Mouse (Mus musculus) midbrain, embryonic 10.5 days (tissue): Measurements from ENCODE around the gene Rfc4. TPM values are rescaled to one million over a fixed set of nuclear protein-coding genes. Genes with fewer than 3 reads are reported as not detected.

Experiments used
- DNase-seq: peaks from one replicate; pipeline ENCODE4 v3.0.0-alpha.2; 2017; ENCODE audit warnings: low spot score
- H3K27ac ChIP-seq: fragments of 300-500 bp; sonication (generic); replicated peaks from 2 replicates; pipeline ENCODE4 v1.5.1; 2016; ENCODE audit warnings: mild to moderate bottlenecking
- H3K27me3 ChIP-seq: fragments of 300-500 bp; sonication (generic); 2 replicates; pipeline ENCODE4 v1.6.1; 2016; ENCODE audit warnings: low read depth, mild to moderate bottlenecking; ENCODE audit not compliant: poor library complexity, severe bottlenecking
- H3K36me3 ChIP-seq: fragments of 300-500 bp; sonication (generic); 2 replicates; pipeline ENCODE4 v1.6.1; 2016; ENCODE audit warnings: mild to moderate bottlenecking, moderate library complexity
- H3K4me1 ChIP-seq: fragments of 300-500 bp; sonication (generic); 2 replicates; pipeline ENCODE4 v1.6.1; 2016
- H3K4me3 ChIP-seq: fragments of 300-500 bp; sonication (generic); 2 replicates; pipeline ENCODE4 v1.5.1; 2016; ENCODE audit warnings: mild to moderate bottlenecking, moderate library complexity
- H3K9me3 ChIP-seq: fragments of 300-500 bp; sonication (generic); replicated peaks from 2 replicates; pipeline ENCODE4 v1.6.1; 2016; ENCODE audit warnings: mild to moderate bottlenecking
- WGBS: fragments of 180-500 bp; shearing (Covaris S2); methylation state at CpG from one replicate; pipeline ENCODE4 v1.1.7; 2016; 5-methylcytosine and 5-hydroxymethylcytosine counted together
- polyA plus RNA-seq: library from polyadenylated mRNA; unstranded; fragments of >200 nt; fragmentation: Nextera tagmentation; extraction: Ambion mirVana; gene quantifications from 2 replicates; pipeline ENCODE4 v1.2.1, GENCODE M21; 2016

Rfc4 gene
- polyA plus RNA-seq, 1 experiment from 2014 or later: 272 TPM

GRCm38 (mm10) chr16:23157013-23157412 lies 29.5 kb upstream of the Rfc4 start:
- no peaks in the 10 kb centered on the region for H3K27me3 ChIP-seq
- 94% methylated on average over 13 of the region's 13 CpGs for WGBS
- H3K4me1 ChIP-seq: peaks cover 3% of the 10 kb centered on the region; the same call in 1 of the 2 replicates
- H3K27ac ChIP-seq: no peak overlapping the region
- no peak for DNase-seq
- no peaks in the 10 kb centered on the region for H3K9me3 ChIP-seq
- H3K36me3 ChIP-seq: no peaks in the 10 kb centered on the region
- no peak overlapping the region for H3K4me3 ChIP-seq

- H3K27me3 ChIP-seq: no peaks in the 10 kb centered on the region
- H3K4me1 ChIP-seq: peaks cover 3% of the 10 kb centered on the region; the same call in 1 of the 2 replicates
- 86% methylated on average over 5 of the region's 5 CpGs for WGBS
- DNase-seq: no peak
- H3K4me3 ChIP-seq: no peak overlapping the region
- no peaks in the 10 kb centered on the region for H3K9me3 ChIP-seq
- H3K27ac ChIP-seq: no peak overlapping the region
- H3K36me3 ChIP-seq: no peaks in the 10 kb centered on the region
These were observed 26.7 kb upstream of the Rfc4 start for GRCm38 (mm10) chr16:23154261-23154660.

- H3K4me1 ChIP-seq: no peaks in the 10 kb centered on the region
These were observed 23.9 kb upstream of the Rfc4 start for GRCm38 (mm10) chr16:23151423-23151822.

GRCm38 (mm10) chr16:23149396-23149795 lies 21.9 kb upstream of the Rfc4 start:
- no peaks in the 10 kb centered on the region for H3K9me3 ChIP-seq
- WGBS: 84% methylated on average over 8 of the region's 8 CpGs
- no peak overlapping the region for H3K4me3 ChIP-seq
- DNase-seq: no peak
- no peaks in the 10 kb centered on the region for H3K27me3 ChIP-seq
- H3K27ac ChIP-seq: no peak overlapping the region
- H3K36me3 ChIP-seq: no peaks in the 10 kb centered on the region
- H3K4me1 ChIP-seq: no peaks in the 10 kb centered on the region

More at GRCm38 (mm10) chr16:23151423-23151822, 23.9 kb upstream of the Rfc4 start:
- Histone ChIP-seq H3K27ac (no peak overlapping the region), H3K9me3 (no peaks in the 10 kb centered on the region), H3K4me3 (no peak overlapping the region), H3K27me3 (no peaks in the 10 kb centered on the region), H3K36me3 (no peaks in the 10 kb centered on the region)
- no peak for DNase-seq
- 34% methylated on average over 2 of the region's 2 CpGs for WGBS

GRCm38 (mm10) chr16:23148936-23149335 lies 21.4 kb upstream of the Rfc4 start:
- Histone ChIP-seq H3K27ac (no peak overlapping the region), H3K36me3 (no peaks in the 10 kb centered on the region), H3K4me3 (no peak overlapping the region), H3K9me3 (no peaks in the 10 kb centered on the region), H3K4me1 (no peaks in the 10 kb centered on the region), H3K27me3 (no peaks in the 10 kb centered on the region)
- no peak for DNase-seq
- WGBS: 68% methylated on average over 2 of the region's 2 CpGs

GRCm38 (mm10) chr16:23146280-23146679 lies 18.7 kb upstream of the Rfc4 start, which contains the start of gene Adipoq:
Adipoq (plus strand) TSS chr16:23146536.
- no peak for DNase-seq
- 88% methylated on average over 3 of the region's 3 CpGs for WGBS
- no peaks in the 10 kb centered on the region for H3K36me3 ChIP-seq
- H3K27me3 ChIP-seq: no peaks in the 10 kb centered on the region
- no peaks in the 10 kb centered on the region for H3K9me3 ChIP-seq
- no peaks in the 10 kb centered on the region for H3K4me1 ChIP-seq
- no peak within 1 kb of the TSS for H3K4me3 ChIP-seq
- no peak within 1 kb of the TSS for H3K27ac ChIP-seq

GRCm38 (mm10) chr16:23145211-23145610 lies 17.7 kb upstream of the Rfc4 start:
- 83% methylated on average over 5 of the region's 5 CpGs for WGBS
- H3K27ac ChIP-seq: no peak overlapping the region
- H3K36me3 ChIP-seq: no peaks in the 10 kb centered on the region
- no peak for DNase-seq
- no peaks in the 10 kb centered on the region for H3K27me3 ChIP-seq
- H3K9me3 ChIP-seq: no peaks in the 10 kb centered on the region
- no peak overlapping the region for H3K4me3 ChIP-seq
- H3K4me1 ChIP-seq: no peaks in the 10 kb centered on the region

- DNase-seq: no peak
- H3K27ac ChIP-seq: no peak overlapping the region
- H3K4me1 ChIP-seq: no peaks in the 10 kb centered on the region
- no peaks in the 10 kb centered on the region for H3K9me3 ChIP-seq
- WGBS: 87% methylated on average over 7 of the region's 7 CpGs
- no peaks in the 10 kb centered on the region for H3K36me3 ChIP-seq
- H3K4me3 ChIP-seq: no peak overlapping the region
- H3K27me3 ChIP-seq: no peaks in the 10 kb centered on the region
These were observed 16.8 kb upstream of the Rfc4 start for GRCm38 (mm10) chr16:23144326-23144725.

GRCm38 (mm10) chr16:23140911-23141310 lies 13.4 kb upstream of the Rfc4 start:
- H3K9me3 ChIP-seq: no peaks in the 10 kb centered on the region
- 90% methylated on average over 3 of the region's 3 CpGs for WGBS

GRCm38 (mm10) chr16:23136406-23136970 lies 9.0 kb upstream of the Rfc4 start:
- Histone ChIP-seq H3K27me3 (no peaks in the 10 kb centered on the region), H3K36me3 (no peaks in the 10 kb centered on the region), H3K4me3 (no peak overlapping the region), H3K27ac (no peak overlapping the region), H3K4me1 (no peaks in the 10 kb centered on the region), H3K9me3 (no peaks in the 10 kb centered on the region)
- WGBS: 63% methylated on average over 4 of the region's 4 CpGs
- DNase-seq: no peak

More at GRCm38 (mm10) chr16:23140911-23141310, 13.4 kb upstream of the Rfc4 start:
- no peaks in the 10 kb centered on the region for H3K36me3 ChIP-seq
- H3K27me3 ChIP-seq: no peaks in the 10 kb centered on the region
- H3K4me1 ChIP-seq: no peaks in the 10 kb centered on the region
- DNase-seq: no peak
- no peak overlapping the region for H3K27ac ChIP-seq
- no peak overlapping the region for H3K4me3 ChIP-seq

GRCm38 (mm10) chr16:23135421-23136149 lies 8.0 kb upstream of the Rfc4 start:
- WGBS: 25% methylated on average over 11 of the region's 11 CpGs
- Histone ChIP-seq H3K4me3 (no peak overlapping the region), H3K27me3 (no peaks in the 10 kb centered on the region), H3K36me3 (no peaks in the 10 kb centered on the region), H3K27ac (no peak overlapping the region), H3K9me3 (no peaks in the 10 kb centered on the region), H3K4me1 (0 out of 2 replicates have a peak, but pooled peaks cover 2% of the 10 kb centered on the region)
- DNase-seq: no peak

GRCm38 (mm10) chr16:23132336-23132735 lies 4.8 kb upstream of the Rfc4 start:
- no peak overlapping the region for H3K4me3 ChIP-seq
- no peak overlapping the region for H3K27ac ChIP-seq
- no peaks in the 10 kb centered on the region for H3K9me3 ChIP-seq
- peaks cover 17% of the 10 kb centered on the region for H3K4me1 ChIP-seq
- DNase-seq: no peak
- 92% methylated on average over 1 of the region's 1 CpGs for WGBS
- H3K36me3 ChIP-seq: no peaks in the 10 kb centered on the region
- no peaks in the 10 kb centered on the region for H3K27me3 ChIP-seq

GRCm38 (mm10) chr16:23130303-23130702 lies 2.8 kb upstream of the Rfc4 start:
- Histone ChIP-seq H3K36me3 (0 out of 2 replicates have a peak, but pooled peaks cover 8% of the 10 kb centered on the region), H3K4me3 (no peak overlapping the region), H3K27me3 (no peaks in the 10 kb centered on the region), H3K9me3 (no peaks in the 10 kb centered on the region), H3K27ac (no peak overlapping the region), H3K4me1 (peaks cover 26% of the 10 kb centered on the region)
- DNase-seq: no peak
- WGBS: 93% methylated on average over 3 of the region's 3 CpGs
